Mouse (Mus musculus) kidney, embryonic 15.5 days (tissue): ENCODE measurements at regions not wholly inside any gene's neighbourhood (a gene's known extent, or its start where the extent isn't known, plus 50 kb on each side); places are given as distances from the start of the nearest gene placed in this dataset.

Experiments used
- ATAC-seq: fragments of 200-750 bp; cut with Nextera tagmentation; replicated peaks from 2 replicates; pipeline ENCODE4 v1.8.0; 2017; ENCODE audit warnings: moderate TSS enrichment; ENCODE audit not compliant: low FRiP score
- H3K27ac ChIP-seq: fragments of 300-500 bp; sonication (generic); 2 replicates; pipeline ENCODE4 v1.5.1; 2015; ENCODE audit warnings: mild to moderate bottlenecking, inconsistent platforms
- H3K27me3 ChIP-seq: fragments of 300-500 bp; sonication (generic); 2 replicates; pipeline ENCODE4 v1.6.1; 2015; ENCODE audit warnings: inconsistent platforms
- H3K36me3 ChIP-seq: fragments of 300-500 bp; sonication (generic); 2 replicates; pipeline ENCODE4 v1.6.1; 2015; ENCODE audit warnings: inconsistent platforms
- H3K4me1 ChIP-seq: fragments of 300-500 bp; sonication (generic); 2 replicates; pipeline ENCODE4 v1.6.1; 2015; ENCODE audit warnings: inconsistent platforms
- H3K4me2 ChIP-seq: fragments of 300-500 bp; sonication (generic); 2 replicates; pipeline ENCODE4 v1.6.1; 2015; ENCODE audit warnings: moderate library complexity, mild to moderate bottlenecking, inconsistent platforms
- H3K4me3 ChIP-seq: fragments of 300-500 bp; sonication (generic); replicated peaks from 2 replicates; pipeline ENCODE4 v1.5.1; 2015; ENCODE audit warnings: mild to moderate bottlenecking, inconsistent platforms
- H3K9ac ChIP-seq: fragments of 300-500 bp; sonication (generic); 2 replicates; pipeline ENCODE4 v1.6.1; 2015; ENCODE audit warnings: mild to moderate bottlenecking, inconsistent platforms
- H3K9me3 ChIP-seq: fragments of 300-500 bp; sonication (generic); replicated peaks from 2 replicates; pipeline ENCODE4 v1.6.1; 2016; ENCODE audit warnings: inconsistent platforms
- WGBS: fragments of 180-500 bp; shearing (Covaris S2); methylation state at CpG from one replicate; pipeline ENCODE4 v1.1.7; 2015; ENCODE audit warnings: mixed read lengths; 5-methylcytosine and 5-hydroxymethylcytosine counted together

DNA sequence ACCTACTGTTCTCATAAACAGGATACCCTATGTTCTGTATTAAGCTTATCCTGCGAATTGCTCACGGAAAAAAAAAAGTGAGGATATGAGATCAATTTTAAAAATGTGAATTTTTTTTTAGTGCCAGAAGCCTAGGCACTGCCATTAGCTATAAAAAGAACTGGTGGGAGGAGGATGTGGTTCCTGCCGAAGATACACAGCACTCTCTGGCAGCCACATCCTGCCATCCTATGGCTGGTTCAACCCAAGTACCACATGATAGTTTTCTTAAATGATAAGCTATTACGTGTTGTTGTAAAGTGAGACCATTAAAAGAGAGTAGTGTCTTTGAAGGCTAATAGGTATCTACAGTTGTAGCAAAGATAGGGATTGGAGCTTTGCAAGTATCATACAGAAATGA, 58.2 kb upstream of the Ppp3ca start:
- no peak for ATAC-seq
- 78% methylated on average over 4 of the region's 4 CpGs for WGBS

DNA sequence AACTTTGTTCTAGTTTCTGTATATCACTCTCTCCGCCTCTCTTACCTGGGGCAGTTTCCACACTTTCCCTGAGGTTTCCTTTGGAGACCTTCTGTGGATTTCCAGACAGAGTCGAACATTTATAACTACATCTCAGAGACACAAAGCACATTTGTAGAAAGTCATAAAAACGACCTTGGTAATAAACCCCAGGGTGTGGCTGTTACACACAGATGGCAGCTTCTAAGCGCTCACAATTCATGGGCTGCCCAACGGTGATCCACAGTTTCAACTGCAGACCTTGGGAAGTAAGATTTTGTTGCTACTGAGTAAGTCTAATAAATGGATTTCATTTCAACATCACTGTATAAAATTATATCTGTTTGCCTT, 59.4 kb upstream of the Ppp3ca start:
- Histone ChIP-seq H3K4me3 (no peak overlapping the region), H3K4me2 (peak overlapping the region; percentile 38; the same call in 1 of the 2 replicates), H3K27me3 (no peaks in the 10 kb centered on the region), H3K36me3 (no peaks in the 10 kb centered on the region), H3K27ac (peak overlapping the region; percentile 77), H3K9ac (no peak overlapping the region), H3K9me3 (no peaks in the 10 kb centered on the region), H3K4me1 (peaks cover 14% of the 10 kb centered on the region)
- 23% methylated on average over 5 of the region's 5 CpGs for WGBS
- ATAC-seq: 0 out of 2 replicates have a peak, but pooled peaks have one; percentile 29

More for the DNA sequence above, 58.2 kb upstream of the Ppp3ca start:
- Histone ChIP-seq H3K36me3 (no peaks in the 10 kb centered on the region), H3K27me3 (no peaks in the 10 kb centered on the region), H3K4me1 (peaks cover 14% of the 10 kb centered on the region), H3K4me2 (no peak overlapping the region), H3K4me3 (no peak overlapping the region), H3K27ac (no peak overlapping the region), H3K9ac (no peak overlapping the region), H3K9me3 (no peaks in the 10 kb centered on the region)

DNA sequence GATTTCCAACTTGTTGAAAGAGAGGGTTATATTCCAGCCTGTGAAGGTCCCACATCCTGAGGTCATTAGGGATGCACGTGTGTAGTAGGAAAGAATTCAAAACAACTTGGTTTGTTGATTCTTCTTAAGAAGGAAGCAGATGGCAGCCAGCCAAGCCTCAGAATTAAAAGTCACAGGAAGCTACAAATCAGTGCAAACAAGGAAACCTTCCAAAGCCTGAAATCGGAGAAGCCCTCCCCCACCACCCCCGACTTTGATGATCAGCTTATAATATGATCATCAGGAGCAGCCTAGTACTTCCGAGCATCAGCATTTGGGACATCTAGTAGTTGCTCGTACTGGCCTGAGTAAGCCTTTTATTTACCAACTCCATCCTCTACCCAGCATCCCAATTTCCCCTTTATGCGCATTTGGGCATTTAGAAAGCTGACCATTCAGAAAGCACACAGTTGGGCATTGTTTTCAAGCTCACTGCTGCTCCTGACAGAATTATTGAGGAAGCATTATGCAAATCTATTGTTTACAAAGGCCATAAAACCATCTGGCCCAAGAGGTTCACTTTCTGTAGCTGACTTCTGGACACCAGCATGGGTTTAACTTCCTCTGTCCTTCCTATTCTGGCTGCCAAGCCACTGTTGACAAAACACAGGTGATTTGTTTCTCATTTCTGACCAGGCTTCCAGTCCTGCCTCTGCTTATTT, 59.9 kb upstream of the Ppp3ca start:
- H3K36me3 ChIP-seq: no peaks in the 10 kb centered on the region
- ATAC-seq: peak; percentile 84
- H3K4me3 ChIP-seq: no peak overlapping the region
- WGBS: 13% methylated on average over 6 of the region's 6 CpGs
- peak overlapping the region; percentile 38 for H3K4me2 ChIP-seq
- no peak overlapping the region for H3K9ac ChIP-seq
- peaks cover 14% of the 10 kb centered on the region for H3K4me1 ChIP-seq
- no peaks in the 10 kb centered on the region for H3K27me3 ChIP-seq
- H3K27ac ChIP-seq: peak overlapping the region; percentile 77
- H3K9me3 ChIP-seq: no peaks in the 10 kb centered on the region

DNA sequence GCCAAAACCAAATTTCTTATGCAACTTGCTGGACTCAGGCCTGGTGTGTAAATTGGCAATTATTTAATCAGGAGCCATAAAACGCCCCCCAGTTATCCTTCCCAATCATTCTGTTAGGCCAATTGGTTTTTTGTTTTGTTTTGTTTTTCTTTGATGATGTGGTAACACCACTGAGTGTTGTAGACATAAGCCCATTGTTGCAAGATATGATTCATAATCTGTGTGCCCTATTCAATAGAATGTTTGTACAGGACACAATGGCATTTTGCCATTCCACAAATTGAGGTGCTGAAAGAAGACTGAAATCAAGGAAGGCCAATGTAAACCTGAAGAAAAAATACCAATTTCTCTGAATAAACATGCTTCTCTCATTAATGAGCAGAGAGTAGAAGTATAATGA, 68.2 kb upstream of the Ppp3ca start:
- Histone ChIP-seq H3K9me3 (no peaks in the 10 kb centered on the region), H3K4me2 (no peak overlapping the region), H3K27me3 (no peaks in the 10 kb centered on the region), H3K27ac (no peak overlapping the region), H3K9ac (no peak overlapping the region), H3K36me3 (no peaks in the 10 kb centered on the region), H3K4me1 (no peaks in the 10 kb centered on the region), H3K4me3 (no peak overlapping the region)
- no peak for ATAC-seq
- WGBS: 81% methylated on average over 1 of the region's 1 CpGs

DNA sequence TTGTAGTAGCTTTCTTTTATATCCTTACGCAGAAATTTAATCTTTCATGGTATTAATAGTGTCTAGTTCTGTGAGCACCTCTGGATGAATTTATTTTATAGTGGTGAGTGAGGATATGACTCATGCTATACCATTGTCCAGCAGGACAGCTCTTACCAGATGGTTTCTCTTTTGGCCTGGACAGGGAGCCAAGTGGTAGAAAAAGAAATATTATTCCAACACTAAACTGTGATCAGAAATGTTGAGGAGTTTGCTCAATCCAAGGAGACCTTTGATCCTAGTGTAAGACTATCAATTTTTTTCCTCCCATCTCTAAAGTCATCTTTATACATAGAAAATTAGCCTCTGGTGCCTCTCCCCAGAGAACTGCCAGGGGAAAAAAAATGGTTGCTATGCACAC, 86.0 kb upstream of the Ppp3ca start:
- Histone ChIP-seq H3K9me3 (no peaks in the 10 kb centered on the region), H3K27ac (no peak overlapping the region), H3K4me2 (no peak overlapping the region), H3K4me1 (no peaks in the 10 kb centered on the region), H3K9ac (no peak overlapping the region), H3K27me3 (no peaks in the 10 kb centered on the region), H3K36me3 (no peaks in the 10 kb centered on the region), H3K4me3 (no peak overlapping the region)
- 80% methylated on average over 1 of the region's 1 CpGs for WGBS
- no peak for ATAC-seq

DNA sequence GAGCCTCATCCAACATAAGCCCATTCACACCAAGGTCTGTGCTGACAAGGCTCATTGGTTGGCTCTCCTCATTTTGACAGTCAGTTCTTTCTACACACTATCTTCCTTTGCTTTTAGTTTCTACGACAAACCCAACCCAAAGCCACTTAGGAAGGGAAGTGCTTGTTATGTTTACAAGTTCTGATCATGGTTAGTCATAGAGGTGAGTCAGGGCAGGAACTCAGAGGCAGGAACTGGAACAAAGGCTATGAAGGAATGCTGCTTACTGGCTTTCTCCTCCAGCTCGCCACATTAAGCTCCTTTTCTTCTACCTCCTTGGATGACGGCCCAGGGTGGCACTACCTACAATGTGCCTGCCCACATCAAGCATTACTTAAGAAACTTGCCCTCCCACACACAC, 91.9 kb upstream of the Ppp3ca start:
- H3K27me3 ChIP-seq: no peaks in the 10 kb centered on the region
- no peaks in the 10 kb centered on the region for H3K9me3 ChIP-seq
- H3K36me3 ChIP-seq: no peaks in the 10 kb centered on the region
- no peak overlapping the region for H3K4me2 ChIP-seq
- no peak for ATAC-seq
- 83% methylated on average over 3 of the region's 3 CpGs for WGBS
- H3K4me3 ChIP-seq: no peak overlapping the region
- no peak overlapping the region for H3K9ac ChIP-seq
- H3K4me1 ChIP-seq: no peaks in the 10 kb centered on the region
- no peak overlapping the region for H3K27ac ChIP-seq

DNA sequence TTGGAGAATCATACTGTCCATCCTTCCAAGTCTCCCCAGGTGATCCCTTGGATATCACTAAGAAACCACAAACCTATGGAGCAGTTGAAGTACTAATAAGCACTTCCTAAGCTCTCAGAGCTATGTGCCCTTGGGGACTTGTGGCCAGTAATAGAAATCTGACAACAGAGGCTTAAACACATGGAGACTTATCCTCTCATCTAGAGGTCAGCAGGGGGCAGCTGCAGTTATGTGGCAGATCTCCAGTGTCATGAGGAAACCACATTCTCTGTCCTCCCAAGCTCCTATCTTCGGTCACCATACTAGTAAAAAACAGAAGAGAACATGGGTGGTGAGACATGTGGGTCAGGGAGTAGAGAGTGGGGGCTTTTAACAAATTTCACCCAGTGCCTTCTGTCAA, 99.4 kb upstream of the Ppp3ca start:
- no peak for ATAC-seq
- no peak overlapping the region for H3K4me2 ChIP-seq
- no peaks in the 10 kb centered on the region for H3K36me3 ChIP-seq
- H3K27me3 ChIP-seq: no peaks in the 10 kb centered on the region
- no peak overlapping the region for H3K27ac ChIP-seq
- H3K9me3 ChIP-seq: no peaks in the 10 kb centered on the region
- H3K9ac ChIP-seq: no peak overlapping the region
- 69% methylated on average over 1 of the region's 1 CpGs for WGBS
- H3K4me1 ChIP-seq: no peaks in the 10 kb centered on the region
- H3K4me3 ChIP-seq: no peak overlapping the region

DNA sequence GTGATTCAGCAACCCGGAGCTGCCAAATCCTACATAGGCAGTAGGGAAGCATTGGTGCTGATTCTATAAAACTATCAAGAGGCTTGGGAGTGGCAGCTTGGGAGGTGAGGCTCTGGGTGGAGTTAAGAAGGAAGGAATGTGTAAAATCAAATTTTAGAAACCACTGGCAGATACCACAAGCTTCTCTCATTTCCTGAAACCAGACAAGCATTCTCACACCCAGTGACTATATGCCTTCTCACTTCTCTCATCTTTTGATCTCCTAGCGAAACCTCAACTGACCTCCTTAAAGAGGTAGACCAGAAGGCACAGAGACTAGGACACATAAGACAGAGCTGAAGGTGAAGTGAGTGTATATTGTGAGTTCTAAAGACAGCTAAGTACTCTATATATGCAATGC, 113.4 kb upstream of the Ppp3ca start:
- Histone ChIP-seq H3K27me3 (no peaks in the 10 kb centered on the region), H3K9ac (no peak overlapping the region), H3K9me3 (no peaks in the 10 kb centered on the region), H3K4me1 (no peaks in the 10 kb centered on the region), H3K4me2 (no peak overlapping the region), H3K36me3 (no peaks in the 10 kb centered on the region), H3K27ac (no peak overlapping the region), H3K4me3 (no peak overlapping the region)
- 92% methylated on average over 2 of the region's 2 CpGs for WGBS
- no peak for ATAC-seq

DNA sequence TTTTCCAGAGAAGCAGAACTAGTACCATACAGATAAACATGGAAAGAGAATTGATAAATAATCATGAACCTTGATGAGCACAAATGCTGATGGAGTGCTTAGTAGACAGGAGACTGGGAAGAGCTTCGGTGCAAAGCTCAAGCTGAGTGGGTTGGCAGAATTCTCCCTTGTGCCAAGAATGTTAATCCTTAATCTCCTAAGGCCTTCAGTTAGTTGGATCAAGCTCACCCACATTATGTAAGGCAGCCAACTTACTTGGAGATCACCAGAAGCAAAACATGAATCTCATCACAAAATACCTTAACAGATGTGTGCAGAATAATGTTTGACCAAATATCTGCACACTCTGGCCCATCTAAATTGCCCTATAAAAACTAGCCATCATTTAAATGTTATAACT, 120.5 kb upstream of the Ppp3ca start:
- 79% methylated on average over 1 of the region's 1 CpGs for WGBS
- H3K36me3 ChIP-seq: no peaks in the 10 kb centered on the region
- no peaks in the 10 kb centered on the region for H3K9me3 ChIP-seq
- no peak for ATAC-seq
- H3K4me1 ChIP-seq: no peaks in the 10 kb centered on the region
- H3K27ac ChIP-seq: no peak overlapping the region
- H3K27me3 ChIP-seq: no peaks in the 10 kb centered on the region
- no peak overlapping the region for H3K9ac ChIP-seq
- no peak overlapping the region for H3K4me3 ChIP-seq
- no peak overlapping the region for H3K4me2 ChIP-seq

DNA sequence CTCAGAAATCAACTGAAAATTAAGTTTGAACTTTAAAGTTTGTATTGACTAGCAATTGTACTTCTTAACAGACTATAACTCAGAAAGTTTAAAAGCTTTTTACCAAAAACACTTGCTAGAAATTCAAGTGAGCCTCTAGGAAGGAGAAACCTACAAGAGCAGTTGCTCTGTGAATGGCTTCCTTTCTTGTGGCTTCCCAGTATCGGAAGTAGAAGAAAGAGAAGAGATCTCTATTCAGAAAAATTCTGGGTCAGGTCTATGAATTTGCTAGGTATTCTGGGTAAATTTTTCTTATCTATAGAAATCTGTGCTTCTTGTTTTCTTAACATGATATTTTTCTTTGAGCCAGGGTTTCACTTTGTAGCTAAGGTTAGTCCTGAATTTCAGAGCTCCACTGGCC, 138.3 kb upstream of the Ppp3ca start:
- Histone ChIP-seq H3K4me3 (no peak overlapping the region), H3K4me2 (no peak overlapping the region), H3K4me1 (no peaks in the 10 kb centered on the region), H3K9ac (no peak overlapping the region), H3K27me3 (no peaks in the 10 kb centered on the region), H3K36me3 (no peaks in the 10 kb centered on the region), H3K27ac (no peak overlapping the region), H3K9me3 (no peaks in the 10 kb centered on the region)
- 89% methylated on average over 1 of the region's 1 CpGs for WGBS
- ATAC-seq: no peak

DNA sequence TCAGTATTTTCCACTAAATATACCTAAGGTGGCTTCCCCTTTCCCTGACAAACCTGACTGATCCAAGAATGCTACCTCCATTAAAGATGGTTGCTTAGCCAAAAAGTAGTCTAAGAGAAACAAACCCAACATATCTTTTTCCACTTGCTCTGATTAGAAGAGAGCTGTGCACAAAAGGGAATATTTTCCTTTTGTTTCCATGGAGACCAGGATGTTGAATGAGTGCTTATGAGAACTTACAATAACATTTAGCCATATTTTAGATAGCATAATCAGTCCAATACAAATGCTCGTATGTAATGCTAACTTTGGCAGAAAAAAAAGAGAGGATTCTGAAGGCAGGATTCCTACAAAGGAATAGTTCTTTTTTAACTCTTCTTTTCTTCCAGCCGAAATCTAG, 161.3 kb upstream of the Ppp3ca start:
- H3K4me1 ChIP-seq: no peaks in the 10 kb centered on the region

DNA sequence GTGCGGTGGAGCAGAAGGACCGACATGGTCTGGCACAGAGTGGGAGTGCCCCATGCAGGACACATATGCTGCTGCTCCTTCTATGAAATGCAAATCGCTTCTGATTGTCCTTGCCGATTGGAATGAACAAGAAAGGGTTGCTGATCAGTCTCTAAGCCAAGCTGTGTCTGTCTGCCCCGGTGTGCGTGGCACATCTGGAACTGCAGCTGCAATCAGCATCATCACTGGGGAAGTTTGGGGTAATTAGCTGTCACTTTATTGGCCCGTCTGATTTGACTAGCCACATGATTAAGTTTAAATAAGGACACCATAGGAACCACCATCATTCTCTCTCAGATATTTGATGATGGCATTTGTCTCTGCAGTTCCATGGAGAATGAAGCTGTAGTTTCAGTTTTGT, 162.9 kb upstream of the Ppp3ca start:
- Histone ChIP-seq H3K4me1 (no peaks in the 10 kb centered on the region), H3K36me3 (no peaks in the 10 kb centered on the region), H3K27ac (no peak overlapping the region), H3K9me3 (no peaks in the 10 kb centered on the region), H3K4me2 (no peak overlapping the region), H3K9ac (no peak overlapping the region), H3K27me3 (no peaks in the 10 kb centered on the region), H3K4me3 (no peak overlapping the region)
- no peak for ATAC-seq
- 75% methylated on average over 7 of the region's 7 CpGs for WGBS

More for the DNA sequence above, 161.3 kb upstream of the Ppp3ca start:
- Histone ChIP-seq H3K27ac (no peak overlapping the region), H3K4me2 (no peak overlapping the region), H3K9ac (no peak overlapping the region), H3K9me3 (no peaks in the 10 kb centered on the region), H3K36me3 (no peaks in the 10 kb centered on the region), H3K27me3 (no peaks in the 10 kb centered on the region), H3K4me3 (no peak overlapping the region)
- no peak for ATAC-seq
- 70% methylated on average over 2 of the region's 2 CpGs for WGBS

DNA sequence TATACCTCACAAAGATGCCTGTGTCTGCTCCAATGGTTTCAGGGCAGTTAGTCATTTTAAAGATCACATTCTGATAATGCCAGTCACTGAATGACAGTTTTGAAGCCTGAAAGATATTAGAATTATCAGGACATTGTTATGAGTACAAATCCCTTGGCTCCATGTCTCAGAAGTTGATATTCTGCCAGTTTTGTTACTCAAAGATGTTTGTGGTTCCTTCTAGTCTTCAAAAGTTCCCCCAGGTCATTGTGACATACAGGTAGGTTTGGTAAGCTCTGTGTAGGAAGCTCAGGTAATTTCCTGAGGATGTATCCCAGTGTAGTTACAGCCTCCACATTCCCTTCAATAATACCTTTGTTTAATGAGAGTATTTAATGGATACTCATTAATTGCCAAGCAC, 169.0 kb upstream of the Bank1 start:
- no peaks in the 10 kb centered on the region for H3K36me3 ChIP-seq
- H3K9me3 ChIP-seq: no peaks in the 10 kb centered on the region
- H3K4me3 ChIP-seq: no peak overlapping the region
- no peak overlapping the region for H3K4me2 ChIP-seq
- ATAC-seq: no peak
- no peak overlapping the region for H3K9ac ChIP-seq
- no peaks in the 10 kb centered on the region for H3K27me3 ChIP-seq
- no peak overlapping the region for H3K27ac ChIP-seq
- no peaks in the 10 kb centered on the region for H3K4me1 ChIP-seq
